Mouse (Mus musculus): ENCODE measurements around the gene Osbpl5. TPM values are rescaled to one million over a fixed set of nuclear protein-coding genes. Genes with fewer than 3 reads are reported as not detected.

Osbpl5 gene
- polyA plus RNA-seq, 1 experiment: 8.2 TPM

DNA sequence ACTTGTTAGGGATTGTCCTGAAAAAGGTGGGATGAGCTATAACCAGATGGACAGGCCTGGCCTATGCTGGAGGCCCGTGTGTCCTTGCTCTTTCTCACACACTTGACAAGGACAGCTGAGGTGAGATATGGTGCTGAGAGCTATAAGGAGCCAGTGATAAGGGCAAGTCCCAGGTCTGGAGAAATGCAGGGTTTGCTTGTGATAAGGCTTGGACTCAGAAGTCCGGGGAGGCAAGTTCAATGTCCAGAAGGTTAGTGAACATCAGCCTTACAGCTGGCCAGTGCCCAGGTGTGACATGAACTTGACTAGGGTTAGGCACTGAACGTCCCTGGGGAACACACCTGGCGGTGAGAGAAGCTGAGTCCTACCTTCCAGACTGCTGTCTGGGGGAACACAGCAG is 4.7 kb downstream of the Osbpl5 start:
- Histone ChIP-seq H3K4me1 (ENCODE audit: control insufficient read depth, insufficient read depth, low read length) (no peaks in the 10 kb centered on the region), H3K9me3 (replicated peaks; ENCODE audit: control insufficient read depth, insufficient read depth, low read length, poor library complexity, severe bottlenecking) (no peaks in the 10 kb centered on the region), H3K36me3 (ENCODE audit: control insufficient read depth, insufficient read depth, low read length, poor library complexity, severe bottlenecking) (no peaks in the 10 kb centered on the region), H3K27ac (ENCODE audit: insufficient read depth, low read length) (no peak overlapping the region), H3K9ac (ENCODE audit: low read depth, poor library complexity, severe bottlenecking) (no peak overlapping the region), H3K27me3 (ENCODE audit: control insufficient read depth, insufficient read depth, low read length, poor library complexity, severe bottlenecking) (no peaks in the 10 kb centered on the region), H3K4me3 (ENCODE audit: low read depth, low read length) (no peak overlapping the region)
- TF ChIP-seq CTCF (IDR thresholded peaks at IDR 0.05; ENCODE audit: low read depth, low read length) (no peak), POLR2A (IDR thresholded peaks at IDR 0.05; ENCODE audit: insufficient read depth, low read length) (no peak), EP300 (IDR thresholded peaks at IDR 0.05; ENCODE audit: insufficient read depth, low read depth, low read length) (no peak)

GRCm38 (mm10) chr7:143751380-143751779 is 5.4 kb downstream of the Osbpl5 start:
- TF ChIP-seq EP300 (IDR thresholded peaks at IDR 0.05; ENCODE audit: insufficient read depth, low read depth, low read length): no peak
- no peak for TF ChIP-seq CTCF (IDR thresholded peaks at IDR 0.05; ENCODE audit: low read depth, low read length)
- TF ChIP-seq POLR2A (IDR thresholded peaks at IDR 0.05; ENCODE audit: insufficient read depth, low read length): no peak
- H3K4me1 ChIP-seq (ENCODE audit: control insufficient read depth, insufficient read depth, low read length): no peaks in the 10 kb centered on the region
- H3K27ac ChIP-seq (ENCODE audit: insufficient read depth, low read length): no peak overlapping the region
- no peaks in the 10 kb centered on the region for H3K27me3 ChIP-seq (ENCODE audit: control insufficient read depth, insufficient read depth, low read length, poor library complexity, severe bottlenecking)
- no peak overlapping the region for H3K4me3 ChIP-seq (ENCODE audit: low read depth, low read length)
- no peaks in the 10 kb centered on the region for H3K9me3 ChIP-seq (replicated peaks; ENCODE audit: control insufficient read depth, insufficient read depth, low read length, poor library complexity, severe bottlenecking)
- no peaks in the 10 kb centered on the region for H3K36me3 ChIP-seq (ENCODE audit: control insufficient read depth, insufficient read depth, low read length, poor library complexity, severe bottlenecking)
- H3K9ac ChIP-seq (ENCODE audit: low read depth, poor library complexity, severe bottlenecking): no peak overlapping the region

DNA sequence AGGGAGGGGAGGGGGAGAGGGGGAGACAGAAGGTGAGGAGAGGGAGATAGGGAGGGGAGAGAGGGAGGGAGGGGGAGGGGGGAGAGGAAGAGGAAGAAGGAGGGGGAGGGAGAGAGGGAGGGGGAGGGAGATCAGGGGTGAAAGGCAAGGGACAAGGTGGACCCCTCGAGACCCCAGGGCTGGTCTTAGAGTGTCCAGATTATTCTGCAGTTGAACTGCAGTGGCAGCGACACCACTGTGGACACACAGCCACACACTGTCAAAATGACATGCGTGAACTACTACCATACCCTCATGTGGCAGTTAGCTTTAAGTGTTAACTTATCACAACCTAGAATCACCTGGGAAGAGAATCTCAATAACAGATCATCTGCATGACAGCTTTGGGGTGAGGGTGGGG is 7.7 kb downstream of the Osbpl5 start:
- Histone ChIP-seq H3K36me3 (ENCODE audit: control insufficient read depth, insufficient read depth, low read length, poor library complexity, severe bottlenecking) (no peaks in the 10 kb centered on the region), H3K9me3 (replicated peaks; ENCODE audit: control insufficient read depth, insufficient read depth, low read length, poor library complexity, severe bottlenecking) (no peaks in the 10 kb centered on the region), H3K9ac (ENCODE audit: low read depth, poor library complexity, severe bottlenecking) (no peak overlapping the region), H3K4me3 (ENCODE audit: low read depth, low read length) (no peak overlapping the region), H3K4me1 (ENCODE audit: control insufficient read depth, insufficient read depth, low read length) (no peaks in the 10 kb centered on the region), H3K27ac (ENCODE audit: insufficient read depth, low read length) (no peak overlapping the region), H3K27me3 (ENCODE audit: control insufficient read depth, insufficient read depth, low read length, poor library complexity, severe bottlenecking) (no peaks in the 10 kb centered on the region)
- no peak for TF ChIP-seq CTCF (IDR thresholded peaks at IDR 0.05; ENCODE audit: low read depth, low read length)
- TF ChIP-seq EP300 (IDR thresholded peaks at IDR 0.05; ENCODE audit: insufficient read depth, low read depth, low read length): no peak
- no peak for TF ChIP-seq POLR2A (IDR thresholded peaks at IDR 0.05; ENCODE audit: insufficient read depth, low read length)

DNA sequence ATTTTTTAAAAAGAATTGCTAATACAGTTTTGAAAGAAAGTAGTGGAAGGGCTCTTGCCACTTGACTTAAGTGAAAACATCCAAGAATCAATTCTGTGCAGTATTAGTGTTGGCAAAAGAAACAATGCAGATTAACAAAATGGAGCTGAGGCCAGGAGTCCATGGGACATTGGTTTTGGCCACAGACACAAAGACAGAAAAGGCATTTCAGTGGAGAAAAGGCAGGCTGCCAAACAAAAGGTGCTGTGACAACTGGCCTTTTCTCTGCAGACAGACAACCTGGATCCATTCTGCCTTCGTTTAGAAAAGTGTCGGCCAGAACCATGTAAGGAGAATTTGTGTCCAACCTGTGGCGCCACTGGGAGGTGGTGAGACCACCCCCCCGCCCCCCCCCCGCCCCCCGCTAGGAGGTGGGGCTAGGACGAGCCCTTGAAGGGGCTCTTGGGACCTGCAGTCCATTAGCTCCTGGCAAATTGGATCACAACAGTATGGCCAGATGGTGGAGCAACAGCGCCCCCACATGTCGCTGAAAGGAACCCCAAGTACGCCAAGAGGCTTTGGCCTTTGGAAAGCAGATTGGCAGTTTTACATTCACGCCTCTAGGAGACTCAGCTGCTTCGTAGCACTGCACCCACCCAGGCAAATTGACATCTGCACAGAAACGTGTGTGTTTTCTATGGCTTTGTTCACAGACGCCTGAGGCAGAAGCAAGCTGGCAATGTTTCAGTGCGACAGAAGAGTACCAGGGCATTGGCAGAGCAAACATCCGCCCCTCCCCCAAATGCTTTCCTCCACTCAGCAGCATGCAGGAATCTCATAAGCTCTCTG is 8.5 kb downstream of the Osbpl5 start:
- H3K4me3 ChIP-seq (ENCODE audit: low read depth, low read length): no peak overlapping the region
- H3K4me1 ChIP-seq (ENCODE audit: control insufficient read depth, insufficient read depth, low read length): no peaks in the 10 kb centered on the region
- no peak overlapping the region for H3K9ac ChIP-seq (ENCODE audit: low read depth, poor library complexity, severe bottlenecking)
- H3K27me3 ChIP-seq (ENCODE audit: control insufficient read depth, insufficient read depth, low read length, poor library complexity, severe bottlenecking): no peaks in the 10 kb centered on the region
- H3K27ac ChIP-seq (ENCODE audit: insufficient read depth, low read length): no peak overlapping the region
- TF ChIP-seq EP300 (IDR thresholded peaks at IDR 0.05; ENCODE audit: insufficient read depth, low read depth, low read length): no peak
- TF ChIP-seq CTCF (IDR thresholded peaks at IDR 0.05; ENCODE audit: low read depth, low read length): peak; percentile 94
- TF ChIP-seq POLR2A (IDR thresholded peaks at IDR 0.05; ENCODE audit: insufficient read depth, low read length): no peak
- H3K9me3 ChIP-seq (replicated peaks; ENCODE audit: control insufficient read depth, insufficient read depth, low read length, poor library complexity, severe bottlenecking): no peaks in the 10 kb centered on the region
- no peaks in the 10 kb centered on the region for H3K36me3 ChIP-seq (ENCODE audit: control insufficient read depth, insufficient read depth, low read length, poor library complexity, severe bottlenecking)

- TF ChIP-seq CTCF (IDR thresholded peaks at IDR 0.05; ENCODE audit: low read depth, low read length) (no peak), POLR2A (IDR thresholded peaks at IDR 0.05; ENCODE audit: insufficient read depth, low read length) (no peak), EP300 (IDR thresholded peaks at IDR 0.05; ENCODE audit: insufficient read depth, low read depth, low read length) (no peak)
- Histone ChIP-seq H3K4me1 (ENCODE audit: control insufficient read depth, insufficient read depth, low read length) (peaks cover 1% of the 10 kb centered on the region), H3K27ac (ENCODE audit: insufficient read depth, low read length) (no peak overlapping the region), H3K9ac (ENCODE audit: low read depth, poor library complexity, severe bottlenecking) (peak overlapping the region; percentile 69), H3K36me3 (ENCODE audit: control insufficient read depth, insufficient read depth, low read length, poor library complexity, severe bottlenecking) (no peaks in the 10 kb centered on the region), H3K9me3 (replicated peaks; ENCODE audit: control insufficient read depth, insufficient read depth, low read length, poor library complexity, severe bottlenecking) (no peaks in the 10 kb centered on the region), H3K27me3 (ENCODE audit: control insufficient read depth, insufficient read depth, low read length, poor library complexity, severe bottlenecking) (no peaks in the 10 kb centered on the region), H3K4me3 (ENCODE audit: low read depth, low read length) (peak overlapping the region; percentile 51)
These were observed 16.1 kb downstream of the Osbpl5 start for GRCm38 (mm10) chr7:143740653-143741052.
